Mouse (Mus musculus) intestine, postnatal 0 days (tissue): Measurements from ENCODE around the gene Mical2. TPM values are rescaled to one million over a fixed set of nuclear protein-coding genes. Genes with fewer than 3 reads are reported as not detected.

Source experiments
- ATAC-seq: fragments of 200-750 bp; cut with Nextera tagmentation; 2 replicates; pipeline ENCODE4 v1.8.0; 2017; ENCODE audit warnings: mild to moderate bottlenecking, moderate TSS enrichment, moderate library complexity
- H3K27ac ChIP-seq: fragments of 300-500 bp; sonication (generic); 2 replicates; pipeline ENCODE4 v1.5.1; 2014; ENCODE audit warnings: mild to moderate bottlenecking, low read depth, low read length, moderate library complexity
- H3K27me3 ChIP-seq: fragments of 300-500 bp; sonication (generic); replicated peaks from 2 replicates; pipeline ENCODE4 v1.6.1; 2014; ENCODE audit warnings: low read length, mixed read lengths; ENCODE audit not compliant: control insufficient read depth, insufficient read depth
- H3K36me3 ChIP-seq: fragments of 300-500 bp; sonication (generic); 2 replicates; pipeline ENCODE4 v1.6.1; 2014; ENCODE audit warnings: mild to moderate bottlenecking, moderate library complexity; ENCODE audit not compliant: control insufficient read depth, insufficient read depth
- H3K4me1 ChIP-seq: fragments of 300-500 bp; sonication (generic); replicated peaks from 2 replicates; pipeline ENCODE4 v1.6.1; 2014; ENCODE audit warnings: antibody characterized with exemption, low read length, mixed read lengths; ENCODE audit not compliant: control insufficient read depth, insufficient read depth
- H3K4me2 ChIP-seq: fragments of 300-500 bp; sonication (generic); replicated peaks from 2 replicates; pipeline ENCODE4 v1.6.1; 2014; ENCODE audit warnings: low read depth, mild to moderate bottlenecking, moderate library complexity
- H3K4me3 ChIP-seq: fragments of 300-500 bp; sonication (generic); 2 replicates; pipeline ENCODE4 v1.5.1; 2014; ENCODE audit warnings: low read depth, low read length
- H3K9ac ChIP-seq: fragments of 300-500 bp; sonication (generic); 2 replicates; pipeline ENCODE4 v1.6.1; 2014; ENCODE audit warnings: mild to moderate bottlenecking, low read depth, low read length
- H3K9me3 ChIP-seq: fragments of 300-500 bp; sonication (generic); 2 replicates; pipeline ENCODE4 v1.6.1; 2016; ENCODE audit warnings: mixed run types; ENCODE audit not compliant: control insufficient read depth
- CTCF ChIP-seq: sonication (generic); IDR thresholded peaks from 2 replicates; pipeline ENCODE4 v1.5.1; 2016; ENCODE audit warnings: low read depth, mild to moderate bottlenecking, control low read depth, antibody characterized with exemption, moderate library complexity
- WGBS: fragments of 180-500 bp; shearing (Covaris S2); extraction: QIAGEN DNeasy Blood & Tissue Kit; methylation state at CpG from one replicate; pipeline ENCODE4 v1.1.7; 2014; 5-methylcytosine and 5-hydroxymethylcytosine counted together
- polyA plus RNA-seq: library from polyadenylated mRNA; unstranded; fragments of >200 nt; fragmentation: Nextera tagmentation; extraction: Ambion mirVana; gene quantifications from 2 replicates; pipeline ENCODE4 v1.2.1, GENCODE M21; 2015

Gene Mical2
- polyA plus RNA-seq, 1 experiment from 2014 or later, result 13.0 TPM

GRCm38 (mm10) chr7:112453805-112454214 is 228.2 kb downstream of the Mical2 start:
- no peak for TF ChIP-seq CTCF
- Histone ChIP-seq H3K4me3 (no peak overlapping the region), H3K36me3 (no peaks in the 10 kb centered on the region), H3K27me3 (no peaks in the 10 kb centered on the region), H3K4me1 (peaks cover 23% of the 10 kb centered on the region), H3K27ac (peak overlapping the region; percentile 66; the same call in 1 of the 2 replicates), H3K9me3 (no peaks in the 10 kb centered on the region), H3K9ac (no peak overlapping the region), H3K4me2 (no peak overlapping the region)
- WGBS, result 43% methylated on average over 3 of the region's 3 CpGs
- ATAC-seq, result no peak

- Histone ChIP-seq H3K4me2 (no peak overlapping the region), H3K4me3 (no peak overlapping the region), H3K4me1 (peaks cover 23% of the 10 kb centered on the region), H3K27ac (peak overlapping the region; percentile 66), H3K36me3 (no peaks in the 10 kb centered on the region), H3K9me3 (no peaks in the 10 kb centered on the region), H3K27me3 (no peaks in the 10 kb centered on the region), H3K9ac (no peak overlapping the region)
- TF ChIP-seq CTCF, result no peak
- WGBS, result 64% methylated on average over 6 of the region's 6 CpGs
- no peak for ATAC-seq
These were observed 228.7 kb downstream of the Mical2 start for GRCm38 (mm10) chr7:112454380-112454779.

GRCm38 (mm10) chr7:112454951-112455350 is 229.3 kb downstream of the Mical2 start:
- H3K4me2 ChIP-seq, result no peak overlapping the region
- 84% methylated on average over 2 of the region's 2 CpGs for WGBS
- ATAC-seq, result no peak
- H3K27me3 ChIP-seq, result no peaks in the 10 kb centered on the region
- H3K4me1 ChIP-seq, result peaks cover 23% of the 10 kb centered on the region
- no peaks in the 10 kb centered on the region for H3K9me3 ChIP-seq
- H3K36me3 ChIP-seq, result no peaks in the 10 kb centered on the region
- H3K27ac ChIP-seq, result peak overlapping the region; percentile 41
- H3K4me3 ChIP-seq, result no peak overlapping the region
- no peak overlapping the region for H3K9ac ChIP-seq
- TF ChIP-seq CTCF, result no peak

- H3K27ac ChIP-seq, result no peak overlapping the region
- WGBS, result 70% methylated on average over 5 of the region's 5 CpGs
- no peak for TF ChIP-seq CTCF
- H3K4me2 ChIP-seq, result no peak overlapping the region
- ATAC-seq, result no peak
- no peaks in the 10 kb centered on the region for H3K36me3 ChIP-seq
- no peak overlapping the region for H3K9ac ChIP-seq
- H3K4me1 ChIP-seq, result peaks cover 23% of the 10 kb centered on the region
- H3K9me3 ChIP-seq, result no peaks in the 10 kb centered on the region
- no peak overlapping the region for H3K4me3 ChIP-seq
- H3K27me3 ChIP-seq, result no peaks in the 10 kb centered on the region
These were observed 230.0 kb downstream of the Mical2 start for GRCm38 (mm10) chr7:112455566-112456110.

- no peak for TF ChIP-seq CTCF
- WGBS, result 79% methylated on average over 4 of the region's 4 CpGs
- no peak overlapping the region for H3K4me2 ChIP-seq
- H3K9ac ChIP-seq, result no peak overlapping the region
- H3K4me1 ChIP-seq, result peaks cover 23% of the 10 kb centered on the region
- no peak overlapping the region for H3K4me3 ChIP-seq
- ATAC-seq, result no peak
- H3K36me3 ChIP-seq, result no peaks in the 10 kb centered on the region
- no peaks in the 10 kb centered on the region for H3K27me3 ChIP-seq
- H3K9me3 ChIP-seq, result no peaks in the 10 kb centered on the region
- H3K27ac ChIP-seq, result no peak overlapping the region
These were observed 231.7 kb downstream of the Mical2 start for GRCm38 (mm10) chr7:112457373-112457772.

- TF ChIP-seq CTCF, result no peak
- 84% methylated on average over 4 of the region's 4 CpGs for WGBS
- H3K9me3 ChIP-seq, result no peaks in the 10 kb centered on the region
- no peak overlapping the region for H3K27ac ChIP-seq
- no peak for ATAC-seq
- H3K9ac ChIP-seq, result no peak overlapping the region
- H3K4me1 ChIP-seq, result peaks cover 23% of the 10 kb centered on the region
- H3K4me3 ChIP-seq, result no peak overlapping the region
- H3K27me3 ChIP-seq, result no peaks in the 10 kb centered on the region
- H3K4me2 ChIP-seq, result no peak overlapping the region
- H3K36me3 ChIP-seq, result no peaks in the 10 kb centered on the region
These were observed 232.3 kb downstream of the Mical2 start for GRCm38 (mm10) chr7:112457920-112458319.

GRCm38 (mm10) chr7:112458440-112458839 is 232.8 kb downstream of the Mical2 start:
- 67% methylated on average over 5 of the region's 5 CpGs for WGBS
- H3K4me2 ChIP-seq, result no peak overlapping the region
- no peaks in the 10 kb centered on the region for H3K27me3 ChIP-seq
- H3K4me3 ChIP-seq, result no peak overlapping the region
- no peaks in the 10 kb centered on the region for H3K9me3 ChIP-seq
- no peak for ATAC-seq
- H3K9ac ChIP-seq, result no peak overlapping the region
- no peaks in the 10 kb centered on the region for H3K36me3 ChIP-seq
- TF ChIP-seq CTCF, result no peak
- H3K4me1 ChIP-seq, result peaks cover 23% of the 10 kb centered on the region
- H3K27ac ChIP-seq, result no peak overlapping the region

Other genes with a start within 250 kb of the Mical2 start
- 26.9 and 29.6 TPM in 2 replicates for gene Usp47, start 202.4 kb upstream of the Mical2 start, polyA plus RNA-seq
- gene Dkk3, start 66.8 kb upstream of the Mical2 start, polyA plus RNA-seq, result 17.0 and 19.2 TPM in 2 replicates
- 37.4 and 40.1 TPM in 2 replicates for gene Parva, start 201.6 kb downstream of the Mical2 start, polyA plus RNA-seq